Mouse (Mus musculus): ENCODE results near the gene Bcas3. TPM values are rescaled to one million over a fixed set of nuclear protein-coding genes. Genes with fewer than 3 reads are reported as not detected.
A peak's percentile ranks its signal among the peaks of the same experiment; 100 is the strongest.

The Bcas3 gene
- polyA plus RNA-seq, 1 experiment from 2014 or later = 18.2 TPM

DNA sequence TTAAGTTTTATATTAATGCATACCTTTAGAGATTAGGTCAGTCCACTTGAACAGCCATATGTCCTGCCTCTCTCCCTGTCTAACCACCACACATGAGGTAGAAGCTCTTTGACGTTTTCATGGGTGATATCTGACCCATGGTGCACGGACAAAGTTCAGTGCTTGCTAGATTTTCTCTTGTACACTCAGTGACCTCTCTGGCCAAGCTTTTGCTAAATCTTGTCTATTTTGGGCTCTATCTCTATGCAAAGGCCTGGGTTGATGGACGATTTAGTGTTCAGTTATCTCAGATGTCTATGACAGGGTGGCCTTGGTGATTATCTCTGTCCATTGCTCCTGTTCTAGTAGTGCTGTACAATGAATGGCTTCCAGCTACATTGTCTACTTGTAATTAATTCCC lies 260.6 kb downstream of the Bcas3 start:
- 51% methylated on average over 3 of the region's 3 CpGs for WGBS (ENCODE audit: insufficient replicate concordance)
- H3K9ac ChIP-seq = no peak overlapping the region
- no peak overlapping the region for H3K27ac ChIP-seq
- peaks cover 4% of the 10 kb centered on the region; the same call in 1 of the 2 replicates for H3K4me1 ChIP-seq
- ATAC-seq = no peak
- peaks cover 6% of the 10 kb centered on the region; the same call in 1 of the 2 replicates for H3K27me3 ChIP-seq (replicated peaks)
- no peaks in the 10 kb centered on the region for H3K9me3 ChIP-seq (replicated peaks)
- H3K4me2 ChIP-seq = no peak overlapping the region
- H3K36me3 ChIP-seq = no peaks in the 10 kb centered on the region
- no peak overlapping the region for H3K4me3 ChIP-seq

DNA sequence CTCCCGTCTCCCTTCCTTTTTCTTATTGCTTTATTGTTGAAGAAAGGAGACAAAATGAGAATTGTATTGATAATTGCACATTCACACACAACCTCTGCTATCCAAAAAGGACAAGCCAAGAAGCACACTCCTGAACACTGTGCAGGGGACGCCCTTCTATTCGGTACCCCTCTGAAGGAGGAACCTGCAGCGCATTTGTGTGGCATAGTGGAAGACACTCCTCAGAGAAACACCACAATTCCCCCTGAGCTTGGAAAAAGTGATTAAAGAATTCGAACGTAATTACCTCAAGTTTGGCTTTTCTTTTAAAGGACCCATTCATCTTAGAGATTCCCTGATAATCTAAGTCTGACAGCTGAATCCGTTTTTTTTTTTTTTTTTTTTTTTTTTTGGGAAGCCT lies 261.5 kb downstream of the Bcas3 start:
- WGBS (ENCODE audit: insufficient replicate concordance) = 72% methylated on average over 7 of the region's 7 CpGs
- H3K4me1 ChIP-seq = peaks cover 4% of the 10 kb centered on the region; the same call in 1 of the 2 replicates

DNA sequence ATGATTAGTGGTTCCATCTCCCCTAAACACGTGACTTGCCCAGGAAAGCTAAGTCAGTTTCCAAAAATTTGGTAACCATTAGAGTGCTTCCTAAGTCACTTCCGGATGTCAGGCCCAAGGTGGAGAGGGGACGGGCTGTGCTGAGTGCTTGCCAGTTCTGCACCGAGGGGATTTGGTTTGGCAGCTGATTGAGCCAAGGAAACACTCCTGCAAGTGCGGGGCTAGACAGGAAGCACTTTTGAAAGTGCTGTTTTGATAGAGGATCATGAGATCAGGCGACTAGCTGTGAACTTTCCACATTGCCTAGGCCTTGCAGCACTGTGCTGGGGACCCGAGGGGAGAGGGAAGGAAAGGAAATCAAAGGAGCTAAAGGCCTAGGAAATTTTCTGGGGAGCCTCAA lies 262.5 kb downstream of the Bcas3 start:
- no peak overlapping the region for H3K27ac ChIP-seq
- H3K27me3 ChIP-seq (replicated peaks) = peaks cover 6% of the 10 kb centered on the region; the same call in 1 of the 2 replicates
- H3K4me3 ChIP-seq = no peak overlapping the region
- no peaks in the 10 kb centered on the region for H3K9me3 ChIP-seq (replicated peaks)
- H3K9ac ChIP-seq = no peak overlapping the region
- H3K4me2 ChIP-seq = no peak overlapping the region
- H3K36me3 ChIP-seq = no peaks in the 10 kb centered on the region
- 32% methylated on average over 7 of the region's 7 CpGs for WGBS (ENCODE audit: insufficient replicate concordance)
- ATAC-seq = no peak
- H3K4me1 ChIP-seq = peaks cover 4% of the 10 kb centered on the region; the same call in 1 of the 2 replicates

More for the DNA sequence above, 261.5 kb downstream of the Bcas3 start:
- no peaks in the 10 kb centered on the region for H3K36me3 ChIP-seq
- no peak overlapping the region for H3K9ac ChIP-seq
- H3K4me3 ChIP-seq = no peak overlapping the region
- H3K9me3 ChIP-seq (replicated peaks) = no peaks in the 10 kb centered on the region
- H3K27ac ChIP-seq = no peak overlapping the region
- H3K27me3 ChIP-seq (replicated peaks) = peaks cover 6% of the 10 kb centered on the region; the same call in 1 of the 2 replicates
- H3K4me2 ChIP-seq = no peak overlapping the region
- ATAC-seq = no peak

DNA sequence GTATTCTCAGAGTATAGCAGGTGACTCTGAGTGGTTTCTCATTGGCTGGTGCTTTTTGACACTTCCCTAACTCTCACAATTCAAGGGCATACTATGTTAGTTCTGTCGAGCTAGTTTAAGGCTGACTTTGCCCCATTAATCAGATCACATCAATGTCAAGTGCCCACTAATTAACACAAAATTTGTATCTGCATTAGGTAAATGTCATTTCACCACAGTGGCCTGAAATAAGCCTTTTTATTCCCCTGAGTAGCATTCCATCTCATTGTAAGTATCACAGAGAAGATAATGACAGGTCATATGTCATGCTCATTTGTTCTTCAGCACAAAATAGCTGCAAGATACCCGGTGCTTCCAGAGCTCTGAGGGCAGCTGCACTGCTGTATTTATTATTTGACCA lies 268.5 kb downstream of the Bcas3 start:
- no peak for ATAC-seq
- H3K4me2 ChIP-seq = no peak overlapping the region
- H3K9ac ChIP-seq = no peak overlapping the region
- H3K4me1 ChIP-seq = no peaks in the 10 kb centered on the region
- H3K4me3 ChIP-seq = no peak overlapping the region
- no peaks in the 10 kb centered on the region for H3K9me3 ChIP-seq (replicated peaks)
- peaks cover 4% of the 10 kb centered on the region; the same call in 1 of the 2 replicates for H3K27me3 ChIP-seq (replicated peaks)
- H3K27ac ChIP-seq = no peak overlapping the region
- 51% methylated on average over 2 of the region's 2 CpGs for WGBS (ENCODE audit: insufficient replicate concordance)
- H3K36me3 ChIP-seq = no peaks in the 10 kb centered on the region

DNA sequence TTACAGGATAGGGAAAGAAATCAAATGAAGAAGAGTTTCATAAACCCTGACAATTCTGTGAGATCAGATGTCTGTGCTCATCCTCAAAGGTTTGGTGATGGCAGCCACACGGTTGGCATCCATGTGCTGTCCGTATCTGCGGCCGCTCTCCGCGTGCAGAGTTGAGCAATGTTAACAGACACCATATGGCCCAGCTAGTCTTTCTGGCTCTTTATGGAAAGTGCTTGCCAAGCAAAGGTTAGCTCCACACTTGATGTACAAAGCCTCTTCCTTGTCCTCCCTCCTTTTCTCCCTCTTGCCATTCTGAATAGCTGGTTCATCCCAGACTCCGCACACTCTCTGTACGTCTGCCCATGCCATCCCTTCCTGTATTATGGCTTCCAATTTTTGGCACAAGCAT lies 269.0 kb downstream of the Bcas3 start:
- no peak for ATAC-seq
- peaks cover 4% of the 10 kb centered on the region; the same call in 1 of the 2 replicates for H3K27me3 ChIP-seq (replicated peaks)
- WGBS (ENCODE audit: insufficient replicate concordance) = 87% methylated on average over 8 of the region's 8 CpGs
- H3K4me3 ChIP-seq = no peak overlapping the region
- no peaks in the 10 kb centered on the region for H3K4me1 ChIP-seq
- no peaks in the 10 kb centered on the region for H3K36me3 ChIP-seq
- no peak overlapping the region for H3K4me2 ChIP-seq
- H3K27ac ChIP-seq = no peak overlapping the region
- H3K9me3 ChIP-seq (replicated peaks) = no peaks in the 10 kb centered on the region
- no peak overlapping the region for H3K9ac ChIP-seq

DNA sequence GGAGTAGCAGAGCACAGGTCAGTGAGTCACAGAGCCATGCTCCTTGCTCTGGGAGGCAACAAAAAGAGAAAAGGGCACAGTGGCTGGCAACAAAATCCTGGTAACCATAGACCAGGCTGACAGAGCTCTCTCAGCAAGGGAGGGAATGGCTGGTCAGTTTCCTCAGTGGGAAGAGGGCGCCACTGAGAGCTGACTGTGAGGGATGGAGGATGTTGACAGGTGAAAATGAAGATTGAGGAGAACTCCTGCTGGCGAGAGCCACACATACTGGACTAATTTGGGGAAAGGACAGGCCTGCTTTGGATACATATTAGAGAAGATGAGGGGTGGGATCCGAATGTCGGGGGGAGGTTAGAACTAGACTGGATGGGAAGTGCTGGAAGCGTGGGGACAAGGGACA lies 272.2 kb downstream of the Bcas3 start:
- no peaks in the 10 kb centered on the region for H3K36me3 ChIP-seq
- 56% methylated on average over 5 of the region's 5 CpGs for WGBS (ENCODE audit: insufficient replicate concordance)
- ATAC-seq = no peak
- H3K9me3 ChIP-seq (replicated peaks) = no peaks in the 10 kb centered on the region
- H3K27ac ChIP-seq = no peak overlapping the region
- no peak overlapping the region for H3K4me3 ChIP-seq
- H3K27me3 ChIP-seq (replicated peaks) = no peaks in the 10 kb centered on the region
- peaks cover 16% of the 10 kb centered on the region for H3K4me1 ChIP-seq
- H3K9ac ChIP-seq = no peak overlapping the region
- H3K4me2 ChIP-seq = no peak overlapping the region

DNA sequence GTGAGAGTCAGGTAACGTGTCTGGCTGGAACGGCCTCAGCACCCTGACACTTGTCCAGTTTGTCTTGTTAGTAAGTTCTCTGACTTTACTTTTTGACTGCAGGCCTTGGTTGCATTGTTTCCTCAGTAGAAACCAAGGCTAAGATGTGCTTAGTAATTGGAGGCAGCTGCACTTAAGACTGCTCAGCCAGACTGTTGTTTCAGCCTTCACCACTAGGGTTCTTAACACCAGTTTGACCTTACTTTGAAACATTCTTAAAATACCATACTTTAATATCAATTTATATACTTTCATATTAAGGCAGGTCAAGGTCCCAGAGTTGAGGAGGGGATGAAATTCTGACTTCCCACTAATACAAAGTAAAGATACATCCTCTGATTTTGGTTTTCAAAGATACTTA lies 273.9 kb downstream of the Bcas3 start:
- ATAC-seq = no peak
- Histone ChIP-seq H3K36me3 (no peaks in the 10 kb centered on the region), H3K4me3 (no peak overlapping the region), H3K9ac (no peak overlapping the region), H3K9me3 (replicated peaks) (no peaks in the 10 kb centered on the region), H3K4me2 (no peak overlapping the region), H3K27ac (no peak overlapping the region), H3K4me1 (peaks cover 16% of the 10 kb centered on the region), H3K27me3 (replicated peaks) (no peaks in the 10 kb centered on the region)
- WGBS (ENCODE audit: insufficient replicate concordance) = 79% methylated on average over 2 of the region's 2 CpGs

DNA sequence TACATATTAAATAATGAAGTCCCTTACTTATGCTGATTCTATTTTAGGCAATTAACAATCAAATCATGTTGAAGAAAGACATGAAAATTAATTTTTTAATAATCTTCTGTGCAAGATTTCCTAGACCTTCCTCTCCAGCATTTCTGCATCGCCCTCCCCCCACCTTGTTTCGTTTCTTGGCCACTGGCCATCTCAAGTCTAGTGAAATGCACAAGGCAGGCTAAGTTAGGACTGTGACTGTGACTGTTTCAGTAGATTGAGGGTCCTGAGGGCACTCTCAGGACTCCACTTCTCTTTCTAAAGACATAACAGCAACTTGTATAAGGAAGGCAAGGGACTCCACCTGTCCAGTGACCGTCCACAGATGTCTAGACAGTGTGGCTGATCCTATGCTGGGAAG lies 274.4 kb downstream of the Bcas3 start:
- 80% methylated on average over 3 of the region's 3 CpGs for WGBS (ENCODE audit: insufficient replicate concordance)

DNA sequence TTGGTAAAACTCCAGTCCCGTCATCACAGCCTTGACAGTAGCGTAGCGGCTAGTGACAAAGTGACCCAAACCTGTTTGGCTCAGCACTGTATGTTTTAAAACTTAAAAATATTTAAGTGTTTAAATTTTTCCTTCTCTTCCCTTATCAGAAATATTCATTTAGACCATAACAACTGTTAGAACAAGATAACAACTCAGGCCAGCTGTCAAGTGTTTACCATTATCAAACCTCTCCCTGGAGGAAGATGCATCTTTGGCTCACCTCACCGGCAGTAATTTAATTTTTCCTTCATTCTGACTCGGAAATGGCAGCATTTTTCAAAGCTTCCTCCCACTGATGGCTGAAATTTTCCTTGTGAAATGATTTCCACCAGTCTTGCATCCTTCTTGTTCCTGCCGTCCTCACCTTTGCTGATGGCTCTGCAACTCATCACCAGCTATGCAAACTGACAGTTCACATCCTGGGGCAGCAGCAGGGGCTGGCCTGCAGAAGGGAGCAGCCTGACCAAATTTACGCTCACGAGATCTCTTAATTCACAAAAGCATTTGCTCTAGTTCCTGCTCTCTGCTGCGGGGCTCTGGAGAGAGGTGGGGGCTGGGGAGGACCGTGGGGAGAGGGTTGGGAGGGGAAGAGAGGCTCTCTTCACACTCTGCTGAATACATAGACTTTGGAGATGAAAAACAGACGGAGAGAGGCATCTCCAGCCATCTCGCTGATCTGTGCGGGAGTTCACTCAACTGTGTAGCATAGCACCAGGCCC lies 275.5 kb downstream of the Bcas3 start:
- Histone ChIP-seq H3K9ac (no peak overlapping the region), H3K36me3 (no peaks in the 10 kb centered on the region), H3K4me1 (peaks cover 25% of the 10 kb centered on the region), H3K9me3 (replicated peaks) (no peaks in the 10 kb centered on the region), H3K4me3 (no peak overlapping the region), H3K4me2 (peak overlapping the region; percentile 26), H3K27me3 (replicated peaks) (no peaks in the 10 kb centered on the region), H3K27ac (peak overlapping the region; percentile 50; the same call in 1 of the 2 replicates)
- ATAC-seq = no peak
- WGBS (ENCODE audit: insufficient replicate concordance) = 49% methylated on average over 13 of the region's 13 CpGs

More for the DNA sequence above, 274.4 kb downstream of the Bcas3 start:
- Histone ChIP-seq H3K27me3 (replicated peaks) (no peaks in the 10 kb centered on the region), H3K4me2 (no peak overlapping the region), H3K9ac (no peak overlapping the region), H3K4me3 (no peak overlapping the region), H3K4me1 (peaks cover 20% of the 10 kb centered on the region), H3K27ac (no peak overlapping the region), H3K9me3 (replicated peaks) (no peaks in the 10 kb centered on the region), H3K36me3 (no peaks in the 10 kb centered on the region)
- ATAC-seq = no peak

DNA sequence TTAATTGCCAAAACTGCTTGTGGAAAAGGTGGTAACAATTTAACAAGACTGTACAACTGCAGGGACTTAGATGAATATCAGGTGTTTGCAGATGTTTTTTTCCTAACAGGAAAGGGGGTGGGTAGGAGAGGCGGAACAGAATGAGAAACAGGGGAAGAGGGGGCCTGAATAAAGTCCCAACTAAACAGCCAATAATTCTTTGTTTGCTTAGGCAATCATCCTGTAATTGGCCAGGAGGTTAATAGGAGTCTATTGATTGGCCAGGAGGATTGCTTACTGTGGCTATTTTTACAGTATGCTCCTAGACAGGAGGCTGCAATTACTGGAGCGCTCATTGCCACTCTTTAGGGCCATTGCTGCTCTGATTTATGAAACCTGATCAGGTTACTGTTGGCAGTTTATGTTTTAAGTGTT lies 279.6 kb downstream of the Bcas3 start:
- H3K9ac ChIP-seq = no peak overlapping the region
- no peaks in the 10 kb centered on the region for H3K36me3 ChIP-seq
- H3K9me3 ChIP-seq (replicated peaks) = no peaks in the 10 kb centered on the region
- H3K4me2 ChIP-seq = no peak overlapping the region
- H3K27me3 ChIP-seq (replicated peaks) = no peaks in the 10 kb centered on the region
- peaks cover 23% of the 10 kb centered on the region for H3K4me1 ChIP-seq
- 49% methylated on average over 2 of the region's 2 CpGs for WGBS (ENCODE audit: insufficient replicate concordance)
- no peak overlapping the region for H3K27ac ChIP-seq
- no peak for ATAC-seq
- no peak overlapping the region for H3K4me3 ChIP-seq

DNA sequence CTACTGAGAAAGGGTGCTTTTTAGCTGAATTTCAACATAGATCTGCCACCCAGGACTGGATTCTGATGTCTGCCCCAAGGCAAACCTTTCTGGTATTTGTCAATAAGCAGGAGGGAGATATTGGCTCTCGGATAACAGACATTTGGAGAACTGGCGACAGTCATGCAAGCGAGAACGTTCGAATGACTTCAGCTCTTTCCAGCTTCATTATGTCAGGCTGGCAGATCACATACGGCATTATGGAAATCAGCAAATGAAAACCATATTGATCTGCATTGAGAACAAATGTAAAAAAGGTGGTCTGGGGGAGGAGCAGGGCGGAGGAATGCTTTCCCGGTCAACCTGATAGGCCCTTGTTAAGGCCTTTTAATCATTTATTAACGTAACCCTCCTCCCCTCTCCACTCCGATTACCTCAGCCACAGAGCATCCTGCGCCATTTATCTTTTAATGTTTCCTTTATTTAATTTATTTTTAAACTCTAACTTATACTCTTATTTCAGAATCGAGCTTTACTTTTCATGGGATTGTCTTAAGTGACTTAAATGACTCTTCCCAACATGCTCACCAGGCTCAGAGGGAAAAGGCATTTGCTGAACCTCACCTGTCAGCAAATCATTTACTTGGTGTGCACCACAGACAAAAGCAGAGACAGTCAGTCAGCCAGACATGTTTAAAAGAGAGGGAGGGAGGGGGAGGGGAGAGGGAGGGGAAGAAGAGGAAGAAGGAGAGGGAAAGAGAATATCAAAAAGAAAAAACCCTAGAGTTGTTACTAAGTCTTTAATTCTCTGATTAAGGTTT lies 285.9 kb downstream of the Bcas3 start:
- ATAC-seq = no peak
- Histone ChIP-seq H3K4me3 (0 out of 2 replicates have a peak overlapping the region, but pooled peaks have one; percentile 3), H3K4me1 (peaks cover 39% of the 10 kb centered on the region), H3K36me3 (no peaks in the 10 kb centered on the region), H3K27me3 (replicated peaks) (no peaks in the 10 kb centered on the region), H3K27ac (no peak overlapping the region), H3K9ac (no peak overlapping the region), H3K4me2 (no peak overlapping the region), H3K9me3 (replicated peaks) (no peaks in the 10 kb centered on the region)
- WGBS (ENCODE audit: insufficient replicate concordance) = 68% methylated on average over 12 of the region's 12 CpGs

DNA sequence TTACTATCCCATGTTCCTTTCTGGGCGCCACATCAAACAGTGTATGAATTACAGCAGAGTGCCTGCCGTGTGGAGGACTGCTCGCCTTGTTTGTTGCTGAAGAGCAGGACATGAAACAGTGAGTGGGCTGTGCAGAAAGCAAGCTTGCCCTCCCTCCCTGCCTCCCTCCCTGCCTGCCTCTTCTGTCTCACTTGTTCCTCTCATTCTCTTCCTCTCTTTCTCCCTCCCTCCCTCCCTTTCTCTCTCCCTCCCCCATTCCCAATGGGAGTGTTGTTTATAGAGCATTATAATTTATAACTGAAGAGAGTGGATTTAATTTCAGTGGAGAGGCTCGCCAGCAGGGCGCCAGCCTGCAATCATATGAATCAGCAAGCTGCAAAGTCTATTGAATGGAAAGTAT lies 287.7 kb downstream of the Bcas3 start:
- Histone ChIP-seq H3K9ac (no peak overlapping the region; the same call in 1 of the 2 replicates), H3K4me2 (peak overlapping the region; percentile 10; the same call in 1 of the 2 replicates), H3K9me3 (replicated peaks) (no peaks in the 10 kb centered on the region), H3K27ac (peak overlapping the region; percentile 48; the same call in 1 of the 2 replicates), H3K4me1 (peaks cover 57% of the 10 kb centered on the region), H3K4me3 (no peak overlapping the region), H3K27me3 (replicated peaks) (no peaks in the 10 kb centered on the region), H3K36me3 (no peaks in the 10 kb centered on the region)
- WGBS (ENCODE audit: insufficient replicate concordance) = 42% methylated on average over 5 of the region's 5 CpGs
- ATAC-seq = no peak
